Mouse (Mus musculus) heart, embryonic 13.5 days (tissue): ENCODE measurements around the gene Sh3pxd2a. TPM values are rescaled to one million over a fixed set of nuclear protein-coding genes. Genes with fewer than 3 reads are reported as not detected.

Experiments
- ATAC-seq: fragments of 200-750 bp; cut with Nextera tagmentation; 2 replicates; pipeline ENCODE4 v1.8.0; 2017; ENCODE audit warnings: moderate TSS enrichment; ENCODE audit not compliant: insufficient number of reproducible peaks, low FRiP score, low TSS enrichment; ENCODE audit errors: extremely low read depth
- H3K27ac ChIP-seq: fragments of 300-500 bp; sonication (generic); replicated peaks from 2 replicates; pipeline ENCODE4 v1.5.1; 2015; ENCODE audit warnings: moderate library complexity, mild to moderate bottlenecking, inconsistent platforms
- H3K27me3 ChIP-seq: fragments of 300-500 bp; sonication (generic); replicated peaks from 2 replicates; pipeline ENCODE4 v1.6.1; 2015; ENCODE audit warnings: mild to moderate bottlenecking, inconsistent platforms
- H3K36me3 ChIP-seq: fragments of 300-500 bp; sonication (generic); 2 replicates; pipeline ENCODE4 v1.6.1; 2015; ENCODE audit warnings: mild to moderate bottlenecking, inconsistent platforms
- H3K4me1 ChIP-seq: fragments of 300-500 bp; sonication (generic); 2 replicates; pipeline ENCODE4 v1.6.1; 2015; ENCODE audit warnings: inconsistent platforms
- H3K4me2 ChIP-seq: fragments of 300-500 bp; sonication (generic); 2 replicates; pipeline ENCODE4 v1.6.1; 2015; ENCODE audit warnings: inconsistent platforms, mild to moderate bottlenecking, moderate library complexity
- H3K4me3 ChIP-seq: fragments of 300-500 bp; sonication (generic); 2 replicates; pipeline ENCODE4 v1.5.1; 2015; ENCODE audit warnings: moderate library complexity, mild to moderate bottlenecking, inconsistent platforms
- H3K9ac ChIP-seq: fragments of 300-500 bp; sonication (generic); 2 replicates; pipeline ENCODE4 v1.6.1; 2015; ENCODE audit warnings: inconsistent platforms, mild to moderate bottlenecking, moderate library complexity
- H3K9me3 ChIP-seq: fragments of 300-500 bp; sonication (generic); 2 replicates; pipeline ENCODE4 v1.6.1; 2016; ENCODE audit warnings: inconsistent platforms
- WGBS: fragments of 180-500 bp; shearing (Covaris S2); methylation state at CpG from one replicate; pipeline ENCODE4 v1.1.7; 2015; ENCODE audit warnings: mixed read lengths; 5-methylcytosine and 5-hydroxymethylcytosine counted together
- polyA plus RNA-seq: library from polyadenylated mRNA; unstranded; fragments of >200 nt; fragmentation: Nextera tagmentation; extraction: Ambion mirVana; gene quantifications from 2 replicates; pipeline ENCODE4 v1.2.1, GENCODE M21; 2015

The Sh3pxd2a gene
- polyA plus RNA-seq, 1 experiment from 2014 or later, result 5.7 TPM

- H3K27ac ChIP-seq, result no peak overlapping the region
- no peak for ATAC-seq
- 74% methylated on average over 8 of the region's 8 CpGs for WGBS
- H3K4me2 ChIP-seq, result no peak overlapping the region
- H3K9ac ChIP-seq, result no peak overlapping the region
- H3K9me3 ChIP-seq, result no peaks in the 10 kb centered on the region
- peaks cover 17% of the 10 kb centered on the region for H3K4me1 ChIP-seq
- no peaks in the 10 kb centered on the region for H3K36me3 ChIP-seq
- no peaks in the 10 kb centered on the region for H3K27me3 ChIP-seq
- no peak overlapping the region for H3K4me3 ChIP-seq
These were observed 241.9 kb downstream of the Sh3pxd2a start for GRCm38 (mm10) chr19:47222154-47222840.

GRCm38 (mm10) chr19:47221500-47222153 is 242.6 kb downstream of the Sh3pxd2a start:
- whole genome bisulfite sequencing, result 69% methylated on average over 7 of the region's 7 CpGs
- peaks cover 17% of the 10 kb centered on the region for H3K4me1 ChIP-seq
- H3K9me3 ChIP-seq, result no peaks in the 10 kb centered on the region
- no peaks in the 10 kb centered on the region for H3K36me3 ChIP-seq
- no peak overlapping the region for H3K4me3 ChIP-seq
- H3K9ac ChIP-seq, result no peak overlapping the region
- H3K4me2 ChIP-seq, result no peak overlapping the region
- no peak overlapping the region for H3K27ac ChIP-seq
- no peaks in the 10 kb centered on the region for H3K27me3 ChIP-seq
- ATAC-seq, result no peak

GRCm38 (mm10) chr19:47221006-47221405 is 243.2 kb downstream of the Sh3pxd2a start:
- no peak for ATAC-seq
- Histone ChIP-seq H3K9me3 (no peaks in the 10 kb centered on the region), H3K9ac (no peak overlapping the region), H3K4me3 (no peak overlapping the region), H3K27me3 (no peaks in the 10 kb centered on the region), H3K27ac (no peak overlapping the region), H3K36me3 (no peaks in the 10 kb centered on the region), H3K4me2 (no peak overlapping the region), H3K4me1 (peaks cover 17% of the 10 kb centered on the region)
- WGBS, result 81% methylated on average over 4 of the region's 4 CpGs

- no peaks in the 10 kb centered on the region for H3K9me3 ChIP-seq
- no peak overlapping the region for H3K9ac ChIP-seq
- H3K4me3 ChIP-seq, result no peak overlapping the region
- no peaks in the 10 kb centered on the region for H3K36me3 ChIP-seq
- WGBS, result 84% methylated on average over 2 of the region's 2 CpGs
- no peak for ATAC-seq
- peaks cover 17% of the 10 kb centered on the region for H3K4me1 ChIP-seq
- no peaks in the 10 kb centered on the region for H3K27me3 ChIP-seq
- H3K4me2 ChIP-seq, result no peak overlapping the region
- no peak overlapping the region for H3K27ac ChIP-seq
These were observed 244.0 kb downstream of the Sh3pxd2a start for GRCm38 (mm10) chr19:47220232-47220631.

GRCm38 (mm10) chr19:47219622-47220021 is 244.6 kb downstream of the Sh3pxd2a start:
- Histone ChIP-seq H3K36me3 (no peaks in the 10 kb centered on the region), H3K4me3 (no peak overlapping the region), H3K27ac (no peak overlapping the region), H3K4me2 (no peak overlapping the region), H3K27me3 (no peaks in the 10 kb centered on the region), H3K4me1 (peaks cover 17% of the 10 kb centered on the region), H3K9ac (no peak overlapping the region), H3K9me3 (no peaks in the 10 kb centered on the region)
- ATAC-seq, result no peak
- 63% methylated on average over 4 of the region's 4 CpGs for WGBS

- Histone ChIP-seq H3K9me3 (no peaks in the 10 kb centered on the region), H3K9ac (no peak overlapping the region), H3K4me3 (no peak overlapping the region), H3K4me1 (peaks cover 1% of the 10 kb centered on the region; the same call in 1 of the 2 replicates), H3K4me2 (no peak overlapping the region), H3K27ac (no peak overlapping the region), H3K27me3 (no peaks in the 10 kb centered on the region), H3K36me3 (no peaks in the 10 kb centered on the region)
- 69% methylated on average over 5 of the region's 5 CpGs for WGBS
- no peak for ATAC-seq
These were observed 247.4 kb downstream of the Sh3pxd2a start for GRCm38 (mm10) chr19:47216766-47217165.

- H3K27ac ChIP-seq, result no peak overlapping the region
- H3K9me3 ChIP-seq, result no peaks in the 10 kb centered on the region
- ATAC-seq, result no peak
- no peak overlapping the region for H3K4me3 ChIP-seq
- H3K36me3 ChIP-seq, result no peaks in the 10 kb centered on the region
- no peaks in the 10 kb centered on the region for H3K27me3 ChIP-seq
- H3K4me1 ChIP-seq, result no peaks in the 10 kb centered on the region
- 43% methylated on average over 1 of the region's 1 CpGs for WGBS
- H3K4me2 ChIP-seq, result no peak overlapping the region
- no peak overlapping the region for H3K9ac ChIP-seq
These were observed 250.7 kb downstream of the Sh3pxd2a start for GRCm38 (mm10) chr19:47213470-47213869.

- Histone ChIP-seq H3K9ac (no peak overlapping the region), H3K9me3 (no peaks in the 10 kb centered on the region), H3K4me3 (no peak overlapping the region), H3K27ac (no peak overlapping the region), H3K4me1 (no peaks in the 10 kb centered on the region), H3K4me2 (no peak overlapping the region), H3K27me3 (no peaks in the 10 kb centered on the region), H3K36me3 (no peaks in the 10 kb centered on the region)
- no peak for ATAC-seq
- 83% methylated on average over 7 of the region's 7 CpGs for WGBS
These were observed 251.8 kb downstream of the Sh3pxd2a start for GRCm38 (mm10) chr19:47212401-47212800.

GRCm38 (mm10) chr19:47211609-47212312 is 252.4 kb downstream of the Sh3pxd2a start:
- Histone ChIP-seq H3K4me1 (no peaks in the 10 kb centered on the region), H3K27ac (no peak overlapping the region), H3K36me3 (no peaks in the 10 kb centered on the region), H3K27me3 (no peaks in the 10 kb centered on the region), H3K4me2 (no peak overlapping the region), H3K4me3 (no peak overlapping the region), H3K9me3 (no peaks in the 10 kb centered on the region), H3K9ac (no peak overlapping the region)
- ATAC-seq, result no peak
- whole genome bisulfite sequencing, result 74% methylated on average over 10 of the region's 10 CpGs

- WGBS, result 86% methylated on average over 4 of the region's 4 CpGs
- ATAC-seq, result no peak
- H3K9me3 ChIP-seq, result no peaks in the 10 kb centered on the region
- no peak overlapping the region for H3K4me2 ChIP-seq
- no peak overlapping the region for H3K9ac ChIP-seq
- no peaks in the 10 kb centered on the region for H3K27me3 ChIP-seq
- no peaks in the 10 kb centered on the region for H3K4me1 ChIP-seq
- no peak overlapping the region for H3K4me3 ChIP-seq
- no peaks in the 10 kb centered on the region for H3K36me3 ChIP-seq
- no peak overlapping the region for H3K27ac ChIP-seq
These were observed 253.8 kb downstream of the Sh3pxd2a start for GRCm38 (mm10) chr19:47210432-47210831.
